Mouse (Mus musculus): ENCODE results near the gene Neurl3.

GRCm38 (mm10) chr1:36302273-36302672 is 27.8 kb upstream of the Neurl3 start:
- no peak for TF ChIP-seq CTCF (IDR thresholded peaks at IDR 0.05; ENCODE audit: borderline replicate concordance, insufficient read depth, low read length)
- TF ChIP-seq POLR2A (IDR thresholded peaks at IDR 0.05; ENCODE audit: low read depth, low read length) = no peak
